Mouse (Mus musculus) testis, adult 2 months (tissue): Measurements from ENCODE around the gene Usp7.
"Not testable (repeated sequence)": the region's sequence is repeated elsewhere in the genome, so short reads cannot be mapped to it uniquely, and the experiment has no call there.

Experiments used
- CTCF ChIP-seq: fragments of 200-500 bp; IDR thresholded peaks from 2 replicates; pipeline ENCODE4 v1.5.1; 2012; ENCODE audit warnings: low read depth, mild to moderate bottlenecking, inconsistent platforms, low read length, moderate library complexity; ENCODE audit not compliant: control insufficient read depth, insufficient read depth, insufficient replicate concordance
- POLR2A ChIP-seq: fragments of 200-500 bp; IDR thresholded peaks from 2 replicates; pipeline ENCODE4 v1.6.1; 2012; ENCODE audit warnings: low read depth, mild to moderate bottlenecking, inconsistent platforms, low read length, moderate library complexity; ENCODE audit not compliant: control insufficient read depth

DNA sequence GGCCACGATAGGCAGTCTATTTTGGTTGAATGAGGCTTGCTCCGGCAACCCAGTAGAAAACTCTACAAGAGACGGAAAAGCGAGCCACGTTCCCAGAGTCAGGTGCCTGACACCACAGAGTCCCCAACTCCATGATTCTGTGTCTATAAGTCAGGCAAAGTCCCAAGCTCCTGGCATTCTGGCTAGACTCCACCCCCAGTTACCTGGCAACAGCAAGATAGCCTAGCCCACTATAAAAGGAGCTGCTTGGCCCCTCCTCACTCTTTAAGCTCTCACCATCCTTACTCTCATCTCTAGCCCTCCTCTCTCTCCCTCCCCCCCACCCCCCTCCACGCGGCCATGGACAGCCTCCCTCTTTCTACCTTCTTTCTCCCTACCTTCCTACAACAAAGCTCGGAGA lies 21.8 kb downstream of the Usp7 start:
- not testable (repeated sequence) for TF ChIP-seq CTCF, POLR2A
